Mouse (Mus musculus) c-Kit-positive CD71-positive TER-119-positive erythroid progenitor cells, embryonic 14.5 days (primary cell): ENCODE data around the gene Padi6.

Experiments used
- DNase-seq: peaks from one replicate; pipeline ENCODE4 v3.0.0-alpha.2; 2013; ENCODE audit warnings: low spot score

The Padi6 gene

DNA sequence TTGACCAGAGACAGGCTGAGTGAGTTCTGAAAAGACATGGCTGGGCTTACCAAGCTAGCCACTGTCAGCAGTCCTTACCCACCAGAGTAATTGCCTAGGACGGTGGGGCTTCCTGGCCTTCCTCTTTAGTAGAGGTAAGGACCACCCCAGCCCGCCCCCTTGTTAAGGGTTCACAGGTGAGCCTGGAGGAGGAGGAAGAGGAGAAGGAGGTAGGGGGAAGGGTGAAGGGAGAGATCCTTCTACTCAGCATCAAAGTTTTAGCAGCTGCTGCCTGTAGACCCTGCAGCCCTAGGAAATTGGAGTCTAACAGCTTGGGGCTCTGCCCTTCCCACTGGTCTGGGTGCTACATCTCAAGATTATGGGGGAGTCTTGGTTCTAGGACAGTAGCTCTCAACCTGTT, at the start of gene Padi6:
TSS of gene Padi6 (minus strand) at position 101 of the 400 bp plus-strand sequence.
- no peak for DNase-seq

DNA sequence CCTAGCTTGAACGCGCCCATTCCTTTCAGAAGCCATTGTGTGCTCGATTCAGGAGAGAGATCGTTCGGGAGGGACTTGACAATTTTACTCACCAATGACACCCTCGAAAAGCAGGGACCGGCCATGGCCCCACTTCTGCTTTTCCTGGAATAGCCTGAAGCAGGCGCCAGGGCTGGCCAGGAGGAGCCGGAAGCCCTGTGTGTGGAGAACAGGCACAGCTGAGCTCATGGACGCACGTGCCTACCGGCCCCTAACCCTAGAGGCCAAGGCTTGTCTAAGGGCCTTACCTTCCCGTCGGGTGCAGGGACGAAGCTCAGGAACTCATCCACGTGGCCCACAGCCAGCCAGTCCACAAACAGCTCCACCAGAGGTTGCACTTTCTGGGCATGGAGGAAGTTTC, 48.6 kb upstream of the Padi6 start:
- DNase-seq, result no peak

DNA sequence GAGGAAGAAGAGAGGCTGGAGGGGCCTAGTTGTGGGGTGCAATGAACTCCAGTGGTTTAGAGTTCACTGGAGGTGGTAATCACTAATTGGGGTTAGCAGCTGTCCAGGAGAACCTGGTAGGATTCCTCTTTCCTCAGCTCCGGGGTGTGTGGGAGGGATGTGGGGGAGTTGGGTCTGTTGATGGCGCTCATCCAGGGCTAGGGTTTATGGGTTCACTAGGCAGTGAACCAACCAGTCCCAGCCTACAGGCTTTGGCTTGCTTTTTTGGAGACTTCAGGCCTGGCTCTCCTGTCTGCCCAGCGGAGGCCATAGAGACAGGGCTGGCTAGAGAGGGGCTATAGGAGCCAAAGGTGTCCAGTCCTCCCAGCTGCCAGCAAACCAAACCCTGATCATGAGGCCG, 47.5 kb upstream of the Padi6 start:
- no peak for DNase-seq

DNA sequence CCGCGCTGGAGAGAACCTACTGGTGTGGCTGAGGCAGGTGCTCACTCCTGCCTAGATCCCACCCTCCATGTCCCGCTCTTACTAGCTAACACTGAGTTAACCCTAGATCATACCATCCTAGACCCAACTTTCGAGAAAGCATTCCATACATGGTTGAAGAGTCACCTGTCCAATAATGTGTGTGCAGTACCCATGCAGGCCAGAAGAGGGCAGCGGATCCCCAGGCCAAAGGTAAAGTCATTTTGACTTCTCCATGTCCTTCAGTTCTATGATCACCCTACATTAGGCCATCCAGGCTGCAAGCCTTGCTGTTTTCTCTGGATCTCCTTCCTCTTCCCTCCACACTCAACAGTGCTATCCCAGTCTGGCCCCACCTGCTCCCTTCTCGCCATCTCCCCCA, 46.5 kb upstream of the Padi6 start:
- peak; percentile 60 for DNase-seq

DNA sequence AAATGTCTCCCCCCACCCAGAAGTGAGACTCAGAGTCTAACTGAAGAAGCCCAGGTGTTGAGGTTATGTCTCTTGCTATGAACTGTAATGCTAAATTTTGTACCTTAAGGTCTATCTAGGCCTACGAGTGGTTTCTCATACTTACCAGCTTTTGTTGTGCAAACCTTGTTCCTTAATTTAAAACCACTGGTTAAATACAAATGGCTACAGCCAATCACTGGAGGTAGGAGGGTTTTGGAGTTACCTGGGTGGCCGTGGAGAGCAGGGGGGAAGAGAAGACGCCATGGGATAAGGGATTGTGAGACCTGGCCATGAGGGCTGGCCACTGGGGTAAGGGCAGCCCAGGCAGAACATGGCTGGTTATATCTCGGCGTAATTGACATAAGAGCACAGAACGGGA, 45.8 kb upstream of the Padi6 start:
- DNase-seq, result no peak

DNA sequence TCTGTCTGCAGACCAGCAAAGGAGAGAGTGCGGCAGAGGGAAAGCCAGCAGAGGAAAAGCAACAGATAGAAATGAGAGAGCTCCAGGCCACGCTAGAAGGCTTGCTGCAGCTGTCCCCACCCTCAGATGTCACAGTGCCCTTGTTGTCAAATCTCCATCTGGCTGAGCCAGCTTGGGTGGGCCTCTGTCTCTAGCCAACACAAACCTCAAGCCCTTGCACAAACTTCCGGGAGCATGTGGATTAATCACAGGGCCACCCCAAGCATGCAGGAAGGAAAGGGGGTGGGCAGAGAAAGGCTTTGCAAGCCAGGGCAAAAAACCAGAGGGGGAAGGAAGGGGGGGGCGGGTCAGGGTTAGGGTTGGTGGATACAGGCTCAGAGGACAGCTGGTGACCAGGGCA, 45.0 kb upstream of the Padi6 start:
- DNase-seq, result no peak

DNA sequence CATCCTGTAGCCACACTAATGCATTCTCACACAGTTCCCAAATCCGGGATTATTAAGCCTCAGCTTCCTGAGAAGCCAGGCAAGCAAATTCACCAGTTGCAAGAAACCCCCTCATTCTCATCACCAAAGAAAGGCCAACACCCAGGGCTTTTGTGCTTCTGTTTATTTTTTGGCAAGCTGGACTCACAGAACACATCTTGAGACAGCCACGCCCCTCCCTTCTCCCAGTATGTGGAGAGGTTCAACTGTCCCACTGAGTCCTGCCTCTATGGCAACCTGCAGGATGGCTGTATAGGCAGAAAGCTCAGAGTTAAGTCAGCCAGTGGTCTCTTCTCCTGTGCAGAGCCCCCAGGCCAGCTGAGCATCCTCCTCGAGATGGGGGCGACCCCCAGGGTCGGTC, 42.8 kb upstream of the Padi6 start:
- no peak for DNase-seq

DNA sequence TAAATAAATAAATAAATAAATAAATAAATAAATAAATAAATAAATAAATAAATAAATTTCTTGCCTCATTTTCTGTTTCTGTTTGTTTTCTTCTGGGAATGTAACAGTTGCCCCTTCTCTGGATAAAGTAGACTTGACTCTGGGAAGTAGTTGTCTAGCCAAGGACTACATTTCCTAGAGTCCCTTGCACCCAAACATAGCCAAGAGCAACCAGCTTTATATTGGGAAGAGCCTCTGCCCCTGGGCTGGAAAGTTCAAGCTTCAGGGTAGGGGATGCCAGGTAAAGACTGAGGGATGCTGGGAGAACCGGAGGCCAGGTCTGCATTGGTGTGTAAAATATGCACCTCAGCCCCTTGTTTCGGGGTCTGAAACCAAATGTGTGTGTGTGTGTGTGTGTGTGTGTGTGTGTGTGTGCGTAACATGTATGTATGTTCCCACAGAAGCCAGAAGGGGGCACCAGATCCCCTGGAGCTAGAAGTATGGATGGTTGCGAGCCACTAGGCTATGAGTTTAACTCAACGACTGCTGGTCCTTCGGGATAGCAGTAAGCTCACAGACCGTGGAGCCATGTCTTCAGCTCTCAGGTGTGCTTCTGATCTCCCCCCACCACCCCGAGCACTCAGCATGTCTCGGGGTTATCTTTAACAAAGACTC, 42.0 kb upstream of the Padi6 start:
- no peak for DNase-seq

DNA sequence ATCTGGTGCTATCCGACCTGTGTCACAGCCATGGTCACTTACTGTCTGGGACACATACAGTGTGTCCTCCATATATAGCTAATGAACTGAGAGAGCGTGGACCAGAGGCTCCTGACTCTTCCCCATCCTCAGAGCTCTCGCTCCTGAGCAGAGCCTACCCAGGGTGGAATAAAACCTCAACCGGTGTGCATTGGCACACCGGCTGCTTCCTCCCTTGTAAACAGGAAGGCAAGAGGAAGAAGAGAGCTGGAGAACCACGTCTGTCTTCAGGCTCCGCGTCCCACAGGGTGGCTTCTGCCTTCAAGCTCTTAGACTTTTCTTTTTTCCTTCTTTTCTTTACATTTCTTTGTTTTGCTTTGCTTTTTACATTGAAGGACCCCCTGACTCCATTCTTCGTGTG, 40.4 kb upstream of the Padi6 start:
- DNase-seq, result no peak

DNA sequence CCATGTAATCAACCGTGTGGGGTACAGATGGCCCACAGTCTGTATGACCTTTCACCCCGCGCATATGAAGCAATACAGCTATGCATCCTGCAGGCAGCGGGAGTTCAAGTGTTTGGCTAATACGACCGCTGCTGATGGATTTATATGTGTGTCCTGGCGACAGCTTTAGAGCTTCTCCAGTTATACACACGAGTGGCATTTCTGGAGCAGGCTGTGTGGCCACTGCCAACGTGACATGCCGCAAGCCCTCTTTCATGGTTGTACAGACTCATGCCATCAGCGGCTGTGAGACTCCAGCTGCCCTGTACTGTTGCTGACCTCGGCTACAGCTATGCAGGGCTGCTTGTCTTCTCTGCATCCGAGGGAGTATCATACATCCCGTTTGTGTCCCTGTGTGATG, 38.1 kb upstream of the Padi6 start:
- no peak for DNase-seq

DNA sequence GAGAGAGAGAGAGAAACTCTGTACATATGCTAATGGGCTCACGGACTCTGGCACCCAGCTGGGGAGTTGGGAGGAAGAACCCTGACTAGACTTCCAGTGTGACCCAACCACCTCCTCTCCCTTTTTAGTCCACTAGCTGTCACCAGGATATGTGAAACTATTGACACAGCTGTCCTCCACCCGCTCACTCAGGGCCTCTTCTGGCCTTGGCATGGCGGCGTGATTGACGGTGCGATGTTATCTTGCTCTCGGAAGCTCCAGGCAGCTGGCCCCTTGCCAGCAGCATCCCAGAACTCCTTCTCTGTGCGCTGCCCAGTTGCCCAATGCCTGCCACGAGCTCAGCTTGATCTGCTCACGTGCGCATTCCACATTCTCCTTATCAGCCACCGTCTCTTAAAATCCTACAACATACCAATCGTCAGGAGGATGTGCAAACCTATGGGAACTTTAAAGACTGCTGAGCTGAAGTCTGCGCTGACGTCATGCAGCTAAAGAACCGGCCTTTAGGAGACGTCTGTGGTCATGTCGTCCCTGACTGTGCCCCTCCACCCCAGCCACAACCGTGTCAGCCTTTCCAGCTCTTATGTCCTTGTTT, 37.5 kb upstream of the Padi6 start:
- DNase-seq, result no peak

DNA sequence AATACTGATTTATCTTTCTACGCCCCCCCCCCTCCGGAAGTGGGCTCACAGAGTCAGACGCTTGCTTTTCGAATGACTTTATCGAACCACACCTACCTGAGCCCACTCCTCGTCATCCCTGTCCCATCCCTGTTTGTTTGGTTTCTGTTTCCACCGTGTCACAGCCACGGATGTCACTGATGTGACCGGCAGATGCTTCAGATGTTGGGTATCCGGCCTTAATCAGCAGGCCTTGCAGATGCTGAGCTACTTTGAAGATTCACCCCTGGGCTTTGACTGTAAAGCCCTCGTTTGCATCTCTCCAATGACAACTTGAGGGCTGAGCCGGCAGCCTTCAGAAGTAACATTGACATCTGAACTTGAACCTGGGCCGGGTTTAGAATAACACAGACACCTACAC, 34.2 kb upstream of the Padi6 start:
- no peak for DNase-seq

DNA sequence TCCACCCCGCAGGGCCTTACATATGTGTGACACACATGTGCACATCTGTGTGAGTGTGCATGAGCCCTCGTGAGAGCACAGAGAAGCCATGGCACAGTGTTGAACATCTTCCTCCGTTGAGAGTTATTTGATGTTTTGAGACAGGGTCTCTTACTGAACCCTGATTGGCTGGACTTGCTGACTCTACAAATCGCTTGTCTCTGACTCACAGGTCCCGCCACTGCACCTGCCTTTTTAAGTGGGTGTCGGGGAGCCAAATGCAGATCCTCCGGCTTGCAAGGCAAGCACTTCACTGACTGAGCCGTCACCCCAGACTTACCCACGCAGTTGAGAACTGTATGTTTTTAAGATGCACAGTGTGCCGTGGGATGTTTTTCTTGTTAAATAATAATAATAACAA, 33.4 kb upstream of the Padi6 start:
- DNase-seq, result no peak

DNA sequence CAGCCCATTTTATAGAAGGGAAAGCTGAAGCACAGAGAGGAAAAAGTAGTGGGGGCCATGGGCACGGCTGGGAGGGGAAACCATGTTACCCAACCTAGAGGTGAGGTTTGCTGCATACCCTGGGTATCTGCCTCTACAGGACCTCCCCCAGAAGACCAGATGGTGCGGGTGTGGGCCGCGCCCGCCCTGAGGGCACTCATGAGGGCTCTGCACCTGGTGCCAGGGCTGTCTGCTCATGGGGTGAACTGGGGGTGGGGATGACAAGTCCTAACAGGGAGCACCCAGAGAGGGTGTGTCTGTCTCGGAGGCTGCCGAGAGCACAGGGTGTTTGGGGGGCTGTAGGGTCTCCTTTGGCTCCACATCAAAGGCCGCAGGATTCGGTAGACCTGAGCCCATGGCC, 32.5 kb upstream of the Padi6 start:
- no peak for DNase-seq

DNA sequence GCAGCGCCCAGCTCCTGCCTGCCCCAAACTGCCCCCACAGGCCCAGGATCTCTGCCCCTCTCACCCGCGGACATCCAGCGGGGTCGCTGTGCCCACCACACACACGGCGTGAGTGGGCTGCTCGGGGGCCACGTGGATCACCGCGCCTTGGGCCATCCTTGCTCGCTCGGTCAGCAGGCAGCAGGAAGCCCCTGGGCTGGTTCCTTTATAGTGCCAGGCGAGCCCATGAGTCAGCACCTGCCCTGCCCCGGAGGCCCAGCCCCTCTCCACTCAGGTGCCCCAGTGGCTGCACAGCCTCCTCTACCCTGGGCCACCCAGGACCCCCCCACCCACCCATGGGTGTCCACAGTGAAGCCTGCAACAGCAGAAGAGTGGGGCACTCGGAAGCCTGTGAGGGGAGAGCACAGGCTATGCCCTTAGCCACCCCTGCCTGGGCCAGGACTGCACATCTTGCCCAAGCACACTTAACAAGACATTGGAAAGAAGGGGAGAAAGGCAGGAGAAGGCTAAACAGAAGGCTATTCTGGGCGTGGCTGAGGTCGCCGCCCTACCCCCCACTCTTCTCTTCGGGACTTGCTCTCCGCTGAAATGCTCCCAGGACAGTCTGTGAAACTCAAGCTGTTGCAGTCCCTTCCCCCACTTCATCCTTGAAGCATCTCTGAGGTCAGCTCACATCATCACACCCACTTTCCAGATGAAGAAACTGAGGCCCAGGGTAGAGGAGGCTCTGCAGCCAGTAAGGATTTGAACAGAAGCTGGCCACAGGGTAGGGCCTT, 31.8 kb upstream of the Padi6 start, which contains the start of gene Padi4:
TSS of gene Padi4 (minus strand) at position 212 of the 776 bp plus-strand sequence.
- DNase-seq, result no peak

DNA sequence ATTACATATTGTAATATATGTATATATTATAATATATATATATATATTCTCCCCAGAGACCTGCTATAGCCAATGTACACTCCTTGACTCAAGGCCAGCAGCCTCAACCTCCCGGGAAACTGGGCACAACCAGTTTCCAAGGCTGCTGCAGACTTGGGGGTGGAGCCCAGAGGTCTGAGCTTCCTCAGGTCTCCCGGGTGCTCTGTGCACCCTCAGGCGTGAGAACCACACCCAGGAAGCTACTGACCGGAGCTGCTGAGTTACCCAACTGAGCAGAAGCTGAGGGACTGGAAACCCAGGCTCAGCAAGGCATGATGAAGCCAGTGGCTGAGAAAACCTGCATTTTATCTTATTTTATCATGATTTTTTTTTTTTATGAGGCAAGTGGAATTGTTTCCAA, 28.6 kb upstream of the Padi6 start:
- no peak for DNase-seq

DNA sequence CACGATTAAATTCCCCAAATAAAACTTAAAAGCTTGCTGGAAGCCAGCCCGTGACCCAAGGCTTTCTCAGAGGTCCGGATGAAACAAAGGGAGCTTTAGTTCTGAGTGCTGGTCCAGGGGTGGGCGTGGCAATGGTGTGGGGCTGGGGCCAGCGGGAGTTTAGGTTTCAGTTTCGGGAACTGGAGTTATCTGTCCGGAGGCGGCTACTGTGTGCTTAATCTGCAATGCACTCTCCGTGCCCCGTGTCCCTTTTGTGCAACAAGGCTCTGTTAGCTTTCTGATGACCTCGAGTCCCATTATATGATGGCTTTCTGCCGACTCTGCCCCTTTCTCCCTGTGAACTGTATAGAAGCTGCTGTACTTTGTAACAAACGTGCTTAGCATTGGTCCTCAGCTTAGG, 28.0 kb upstream of the Padi6 start:
- no peak for DNase-seq

DNA sequence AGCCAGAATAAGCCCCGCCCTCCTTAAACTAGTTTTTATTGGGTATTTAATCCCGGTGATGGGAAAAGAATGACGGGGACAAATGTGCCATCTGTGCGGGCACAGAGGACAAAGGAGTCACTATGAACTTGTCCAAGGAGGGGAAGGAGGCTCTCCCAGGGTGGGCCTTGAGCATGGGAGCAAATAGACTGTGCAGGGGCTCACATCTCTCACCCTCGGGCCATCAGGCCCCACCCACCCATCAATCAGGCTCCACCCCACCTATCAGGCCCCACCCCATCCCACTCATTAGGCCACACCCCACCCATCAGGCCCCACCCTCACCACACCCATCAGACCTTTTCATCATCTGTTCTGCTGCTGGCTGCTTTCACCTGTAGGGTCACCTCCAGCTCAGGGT, 26.5 kb upstream of the Padi6 start:
- DNase-seq, result no peak

DNA sequence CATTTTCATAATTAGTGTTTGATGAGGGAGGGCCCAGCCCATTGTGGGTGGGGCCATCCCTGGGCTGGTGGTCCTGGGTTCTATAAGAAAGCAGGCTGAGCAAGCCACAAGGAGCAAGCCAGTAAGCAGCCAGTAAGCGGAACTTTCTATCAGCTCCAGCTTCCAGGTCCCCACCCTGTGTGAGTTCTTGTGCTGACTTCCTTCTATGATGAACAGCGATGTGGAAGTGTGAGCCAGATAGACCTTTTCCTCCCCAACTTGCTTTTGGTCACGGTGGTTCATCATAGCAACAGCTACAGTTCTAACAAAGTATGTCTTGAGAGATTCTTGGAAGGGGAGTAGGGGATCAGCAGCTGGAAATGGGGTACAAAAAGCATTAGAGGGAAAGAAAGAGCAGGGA, 23.5 kb upstream of the Padi6 start:
- DNase-seq, result no peak

DNA sequence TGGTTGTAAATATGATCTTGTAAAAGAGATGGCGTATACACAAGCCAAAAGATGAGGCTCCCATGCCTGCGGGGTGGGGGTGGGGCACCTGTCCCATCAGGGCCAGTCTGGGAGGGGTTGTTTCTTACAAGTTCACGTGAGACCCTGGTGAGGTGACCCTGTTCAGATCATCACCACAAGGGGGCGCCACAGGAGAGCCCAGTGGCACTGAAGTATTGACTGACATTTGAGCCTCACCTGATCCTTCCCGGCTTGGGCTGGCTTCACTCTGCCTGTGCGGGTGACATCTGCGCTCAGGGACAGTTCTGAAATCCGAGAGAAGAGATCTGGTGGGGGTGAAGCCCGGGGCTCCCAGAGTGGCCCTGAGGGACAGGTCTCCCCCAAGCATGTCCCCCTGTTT, 20.7 kb upstream of the Padi6 start:
- peak; percentile 53 for DNase-seq

DNA sequence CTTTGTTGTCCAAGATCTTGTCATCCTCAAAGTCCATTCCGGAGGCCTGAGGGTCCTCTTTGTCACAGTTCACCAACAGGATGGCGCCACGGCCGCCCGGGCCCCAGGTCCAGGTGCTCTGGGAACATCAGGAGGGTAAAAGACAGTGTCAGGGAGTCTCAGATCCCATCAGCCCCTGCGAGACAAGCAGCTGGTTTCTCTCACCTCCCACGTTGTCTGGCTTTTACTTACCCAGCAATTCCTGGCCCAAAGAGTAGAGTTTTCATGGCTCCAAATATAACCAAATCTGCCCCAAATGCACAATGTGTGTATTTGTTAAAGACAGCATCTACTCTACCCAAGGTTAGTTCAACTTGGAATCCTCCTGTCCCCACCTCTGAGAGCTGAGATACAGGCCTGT, 19.2 kb upstream of the Padi6 start:
- no peak for DNase-seq

DNA sequence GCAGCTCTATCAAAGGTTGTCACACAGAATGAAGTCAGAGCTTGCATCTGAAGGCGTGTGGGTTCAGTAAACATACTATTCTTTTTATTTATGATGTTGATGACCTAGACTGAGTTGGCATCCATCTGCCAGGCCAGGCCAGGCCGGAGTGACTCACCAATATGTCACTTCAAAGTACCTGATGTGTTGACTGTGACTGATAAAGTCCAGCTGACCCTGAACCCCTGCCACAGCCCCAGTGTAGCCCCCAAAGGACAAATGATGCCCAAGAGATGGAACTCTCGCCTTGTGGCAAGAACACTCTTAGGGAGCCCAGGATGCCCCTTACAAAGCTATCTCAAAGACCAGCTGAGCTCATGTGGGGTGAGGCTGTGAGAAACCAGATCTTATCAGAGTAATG, 13.4 kb upstream of the Padi6 start:
- no peak for DNase-seq

DNA sequence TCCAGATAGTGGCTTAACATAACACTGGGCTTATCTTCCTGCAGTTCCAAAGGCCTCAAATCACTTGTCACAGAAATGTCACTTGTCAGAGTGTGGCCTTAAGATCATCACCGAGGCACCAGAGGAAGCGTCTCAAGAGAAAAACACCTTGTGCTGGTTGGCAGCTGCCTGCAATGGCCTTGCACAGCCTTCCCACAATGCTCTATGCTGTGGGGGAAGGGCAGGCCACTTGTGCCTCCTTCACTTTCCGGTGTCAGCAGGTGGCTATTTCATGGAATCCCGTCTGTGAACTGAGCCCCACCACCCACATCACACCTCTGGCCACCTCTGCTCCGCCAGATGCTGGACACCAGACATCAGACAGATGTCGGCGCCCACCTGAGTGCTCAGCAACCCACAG, 10.9 kb upstream of the Padi6 start:
- DNase-seq, result no peak

DNA sequence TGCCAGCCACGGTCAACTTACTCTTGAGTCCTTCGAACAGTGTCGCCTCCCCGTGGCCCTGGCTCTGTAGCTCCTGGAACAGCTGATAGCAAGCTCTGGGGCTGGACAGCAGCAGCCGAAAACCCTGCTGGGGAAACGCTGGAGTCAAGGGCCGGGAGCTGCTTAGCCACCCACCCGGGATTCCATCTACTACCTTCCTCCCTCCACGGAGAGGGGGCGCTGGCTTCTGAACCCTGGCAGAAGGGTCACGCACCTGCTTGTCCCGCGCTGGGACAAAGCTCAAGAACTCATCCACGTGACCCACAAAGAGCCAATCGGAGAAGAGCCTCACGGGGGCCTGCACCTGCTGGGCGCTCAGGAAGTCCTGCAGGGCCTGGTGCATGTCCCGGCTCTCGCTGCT, 7.9 kb upstream of the Padi6 start:
- DNase-seq, result peak; percentile 22
